Mouse (Mus musculus) embryo, embryonic 11 days (tissue): Measurements from ENCODE around the gene Prr29.
"Not testable (repeated sequence)": the region's sequence is repeated elsewhere in the genome, so short reads cannot be mapped to it uniquely, and the experiment has no call there.

ENCODE experiments used
- DNase-seq: peaks from one replicate; pipeline ENCODE4 v3.0.0-alpha.2; 2015

Prr29 gene

DNA sequence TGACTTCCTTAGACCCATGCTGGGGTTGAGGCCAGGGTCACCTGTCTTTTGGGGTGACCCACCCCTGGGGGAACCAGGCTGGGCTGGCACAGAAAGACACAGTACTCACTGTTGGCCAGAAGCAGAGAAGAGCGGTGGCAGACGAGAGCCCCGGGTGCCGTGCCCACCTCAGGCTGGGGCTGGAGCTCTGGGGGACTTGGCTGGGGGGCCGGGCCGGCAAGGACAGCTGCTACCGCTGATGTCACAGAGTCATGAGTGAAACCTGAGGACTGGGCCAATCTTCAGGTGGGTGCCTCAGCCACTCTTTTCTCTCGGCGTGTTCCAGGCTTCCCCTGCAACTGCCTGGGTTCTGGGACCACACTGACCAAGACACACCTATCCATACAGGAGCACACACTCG, at the start of gene Prr29:
TSS of gene Prr29 (plus strand) at position 107 of the 400 bp plus-strand sequence.
- DNase-seq: no peak

DNA sequence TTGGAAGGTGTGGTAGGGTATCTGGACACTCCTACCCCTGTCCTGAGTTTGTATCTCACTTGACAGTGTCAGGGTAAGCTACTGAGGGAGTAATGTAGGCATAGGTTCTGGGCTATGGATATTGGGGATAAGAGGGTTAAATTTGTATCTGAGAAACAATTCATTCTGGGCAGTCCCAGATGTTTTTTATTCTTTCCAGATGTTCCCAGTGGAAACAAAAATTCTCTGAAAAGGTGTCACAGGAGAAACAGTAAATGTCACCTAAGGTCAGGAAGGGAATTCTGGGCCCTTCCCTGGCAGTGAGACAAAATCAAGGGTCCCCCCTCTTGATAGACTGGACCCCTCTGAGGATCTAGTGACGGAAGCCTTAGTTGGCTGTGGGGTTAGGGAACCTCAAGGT, 48.9 kb upstream of the Prr29 start:
- peak; percentile 41 for DNase-seq

DNA sequence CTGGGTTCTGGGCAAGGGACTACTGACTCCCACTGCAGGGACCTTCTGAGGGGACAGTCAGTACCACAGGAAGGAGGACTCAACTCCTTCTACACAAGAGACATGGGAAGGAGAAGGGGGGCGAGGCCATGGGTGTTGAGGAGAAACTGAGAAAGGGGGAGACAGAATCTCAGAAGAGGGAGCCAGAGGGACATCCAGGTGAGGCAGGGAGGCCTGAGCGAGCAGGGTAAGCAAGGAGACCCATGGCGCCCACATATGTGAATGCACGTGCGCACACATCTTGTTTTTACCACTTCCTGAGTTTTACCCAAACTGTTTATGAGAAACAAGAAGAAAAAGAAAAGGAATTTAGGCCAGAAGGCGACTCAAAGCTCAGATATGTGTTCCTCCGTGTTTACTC, 47.5 kb upstream of the Prr29 start:
- DNase-seq: no peak

DNA sequence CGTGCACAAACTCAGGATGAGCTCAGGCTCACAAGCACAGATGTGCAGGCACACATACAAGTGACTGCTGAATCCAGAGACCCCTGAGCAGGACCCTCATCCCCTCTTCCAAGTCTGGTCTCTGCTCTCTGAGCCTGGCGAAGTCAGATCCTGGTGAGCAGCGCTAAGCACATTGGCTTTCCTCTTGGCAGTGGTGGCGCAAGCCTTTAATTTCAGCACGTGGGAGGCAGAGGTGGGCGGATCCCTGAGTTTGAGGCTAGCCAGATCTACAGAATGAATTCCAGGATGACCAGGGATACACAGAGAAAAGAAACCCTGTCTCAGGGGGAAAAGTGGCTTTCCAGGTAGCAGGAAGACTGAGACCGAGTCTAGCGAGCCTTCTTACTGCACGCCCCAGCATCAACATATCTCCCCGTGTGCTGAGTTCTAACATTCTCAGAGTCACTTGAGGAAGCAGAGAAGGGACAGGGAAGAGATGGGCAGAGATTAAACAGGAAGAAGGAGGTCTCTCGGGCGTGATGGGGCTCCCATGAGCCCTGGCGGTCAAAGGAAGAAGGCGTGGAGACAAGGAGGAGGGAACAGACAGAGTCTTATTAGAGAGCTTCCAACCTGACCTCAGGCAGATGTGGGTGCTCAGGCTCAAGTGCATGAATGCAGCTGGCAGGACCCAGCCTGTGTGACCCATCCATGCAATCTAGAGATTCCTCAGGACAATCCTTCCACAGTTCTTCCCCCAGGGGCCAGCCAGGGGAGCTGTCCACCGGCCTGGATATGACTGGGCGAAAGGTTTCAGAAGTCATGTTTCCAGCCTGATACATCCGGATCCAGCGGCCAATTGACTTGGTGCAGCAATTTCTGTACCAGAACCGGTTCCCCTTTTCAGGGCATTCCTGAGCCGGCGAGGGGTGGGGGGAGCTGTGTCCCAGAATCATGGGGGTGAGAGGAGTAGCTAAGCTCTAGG, 46.6 kb upstream of the Prr29 start:
- no peak for DNase-seq

DNA sequence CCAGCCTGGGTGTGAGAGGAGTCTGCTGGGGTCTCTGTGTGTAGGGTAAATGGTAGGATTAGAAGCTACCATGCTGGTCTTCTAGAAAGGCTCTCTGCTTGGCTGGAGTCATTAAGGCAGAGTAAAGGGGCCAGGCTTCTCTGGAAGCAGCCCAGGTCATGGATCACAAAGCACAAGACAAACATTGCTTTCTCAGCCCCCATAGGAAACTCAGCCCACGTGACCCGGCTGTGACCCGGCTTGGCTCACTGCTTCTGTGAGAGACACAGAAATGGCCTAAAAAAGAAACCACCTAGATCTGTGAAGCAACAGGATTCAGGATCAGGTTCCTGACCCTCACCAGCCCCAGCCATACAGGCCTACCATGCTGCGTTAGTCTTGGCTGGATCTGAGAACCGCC, 40.4 kb upstream of the Prr29 start:
- peak; percentile 33 for DNase-seq

DNA sequence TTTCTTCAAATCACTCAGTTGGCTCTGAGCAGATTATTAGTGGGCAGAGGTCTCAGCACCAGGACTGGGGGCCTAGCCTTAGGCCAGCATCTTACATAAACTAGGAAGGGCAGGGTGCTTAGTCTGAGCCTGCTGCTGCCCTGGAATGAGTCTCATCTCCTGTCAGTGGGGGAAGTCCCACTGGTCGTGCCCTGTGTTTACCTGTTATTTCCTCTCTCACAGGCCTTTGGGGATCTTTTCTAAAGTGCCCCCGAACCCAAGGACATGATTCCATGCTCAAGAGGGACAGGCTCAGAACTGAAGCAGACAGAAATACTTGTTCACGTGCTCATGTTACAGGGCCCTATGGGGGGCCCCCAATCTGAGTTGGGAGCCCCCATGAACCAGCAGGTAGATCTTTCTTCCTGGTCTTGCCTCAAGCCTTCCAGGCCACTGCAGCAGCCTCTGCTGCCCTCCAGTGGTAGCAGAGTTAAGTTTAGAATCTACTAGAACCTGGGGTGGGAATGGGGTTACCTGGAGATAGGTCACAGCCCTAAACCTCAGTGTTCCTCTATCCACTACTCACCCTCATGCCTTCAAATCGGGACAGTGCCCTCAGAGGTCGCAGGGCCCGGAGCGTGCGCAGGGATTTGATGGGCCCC, 39.6 kb upstream of the Prr29 start:
- peak; percentile 76 for DNase-seq

DNA sequence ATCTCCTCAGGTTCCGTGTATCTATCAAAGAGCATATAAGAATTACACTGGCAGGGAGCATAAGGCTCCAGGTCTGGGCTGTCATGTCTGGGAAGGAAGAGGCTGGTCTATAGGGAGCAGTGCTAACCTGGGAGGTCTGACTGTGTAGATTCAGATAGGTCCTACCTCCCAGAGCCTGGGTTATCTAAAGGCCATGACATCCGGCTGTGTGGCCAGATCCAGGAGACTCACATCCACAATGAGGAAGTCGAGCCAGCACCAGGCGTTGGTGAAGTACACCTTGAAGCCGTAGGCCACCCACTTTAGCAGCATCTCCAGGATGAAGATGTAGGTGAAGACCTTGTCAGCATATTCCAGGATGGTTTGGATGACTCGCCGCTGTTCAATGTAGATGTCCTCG, 38.8 kb upstream of the Prr29 start:
- no peak for DNase-seq

DNA sequence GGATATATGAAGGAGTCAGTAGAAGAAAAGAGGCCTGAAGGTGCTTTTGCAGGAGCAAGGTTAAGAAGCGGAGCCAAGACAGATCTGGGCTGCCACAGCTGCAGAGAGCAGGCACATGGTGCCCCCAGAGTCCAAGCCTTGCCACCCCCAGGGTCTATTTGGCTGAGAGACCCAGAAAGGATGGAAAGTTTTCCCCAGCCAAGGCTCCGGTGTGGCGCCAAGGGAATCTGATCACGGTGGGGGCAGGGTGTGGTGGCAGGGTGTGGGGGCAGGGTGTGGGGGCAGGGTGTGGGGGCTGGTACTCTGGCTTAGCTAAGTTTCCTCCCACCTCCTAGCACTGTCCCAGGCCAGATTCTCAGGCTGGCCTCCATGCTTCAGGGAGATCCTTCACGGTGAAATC, 36.8 kb upstream of the Prr29 start:
- DNase-seq: no peak

DNA sequence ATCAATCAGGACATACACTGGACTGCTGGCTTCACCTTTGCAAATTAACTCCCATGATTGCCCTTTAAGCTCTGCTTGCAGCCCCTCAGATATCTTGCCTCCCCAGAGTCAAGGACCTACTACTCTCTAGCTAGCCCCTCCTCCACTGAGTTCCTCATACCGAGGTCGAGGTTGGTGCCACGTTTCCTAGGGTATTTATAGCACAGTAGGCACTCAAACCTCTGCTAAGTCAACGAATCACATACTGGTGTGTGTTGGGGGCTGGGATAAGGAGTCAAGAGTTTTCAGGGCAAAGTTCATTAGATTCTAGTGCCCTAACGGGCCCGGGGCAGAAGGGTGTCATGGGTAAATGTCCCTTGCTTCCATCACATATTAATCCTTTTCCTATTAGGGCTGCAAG, 36.1 kb upstream of the Prr29 start:
- DNase-seq: no peak

DNA sequence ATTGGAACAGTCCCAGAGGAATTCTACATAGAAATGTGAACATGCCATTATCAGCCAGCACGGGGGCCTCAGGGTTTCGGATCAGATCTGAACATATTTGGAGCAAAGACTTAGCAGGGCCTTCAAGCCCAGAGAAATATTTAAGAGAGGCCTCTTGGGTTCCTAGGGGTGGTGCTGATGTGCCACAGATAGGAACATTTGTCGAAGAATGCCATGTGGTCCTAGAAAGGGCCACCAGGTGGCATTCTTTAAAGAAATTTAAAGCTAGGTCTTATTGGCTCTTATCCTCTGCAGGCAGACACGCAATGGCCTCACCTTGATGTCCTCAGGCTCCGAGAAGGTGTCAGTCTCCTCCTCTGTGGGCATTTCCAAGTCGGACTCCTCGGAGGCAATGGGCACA, 35.6 kb upstream of the Prr29 start:
- peak; percentile 58 for DNase-seq

DNA sequence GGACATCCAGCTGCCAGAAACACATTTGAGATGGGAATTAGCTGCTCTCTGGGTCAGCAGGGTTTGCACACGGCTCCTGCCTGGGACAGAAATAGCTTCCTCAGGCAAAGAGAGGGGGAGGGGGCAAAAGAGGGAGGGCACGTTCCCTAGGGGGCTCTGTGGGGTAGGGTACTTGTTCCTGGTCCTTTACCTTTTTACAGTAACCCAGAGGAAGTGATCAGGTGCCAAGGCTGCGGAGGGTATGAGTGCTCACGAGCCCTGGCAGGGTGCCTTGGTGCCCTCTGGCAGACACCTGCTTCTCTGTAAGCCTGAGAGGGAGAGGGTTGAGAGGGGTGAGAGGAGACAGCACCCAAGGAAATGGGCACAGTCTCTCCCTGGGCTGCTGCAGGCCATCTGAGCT, 32.8 kb upstream of the Prr29 start:
- DNase-seq: no peak

DNA sequence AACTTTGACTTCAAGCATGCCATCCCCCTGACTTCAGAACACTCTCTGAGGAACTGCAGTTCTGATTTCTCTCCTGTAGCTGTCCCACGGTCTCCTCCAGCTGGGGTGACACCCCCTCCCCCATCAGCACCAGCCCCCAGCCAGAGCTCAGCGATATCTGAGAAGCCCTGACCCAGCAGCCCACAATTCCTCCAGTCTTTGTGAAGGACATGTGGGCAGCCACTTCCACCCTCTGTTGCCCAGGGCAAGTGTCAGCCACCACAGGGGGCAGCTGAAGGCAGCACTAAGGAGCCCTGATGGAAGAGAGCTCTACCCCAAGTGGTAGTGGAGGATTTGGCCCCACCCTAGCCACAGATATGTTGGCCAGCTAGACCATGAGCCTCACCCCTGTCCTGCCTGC, 31.2 kb upstream of the Prr29 start:
- no peak for DNase-seq

DNA sequence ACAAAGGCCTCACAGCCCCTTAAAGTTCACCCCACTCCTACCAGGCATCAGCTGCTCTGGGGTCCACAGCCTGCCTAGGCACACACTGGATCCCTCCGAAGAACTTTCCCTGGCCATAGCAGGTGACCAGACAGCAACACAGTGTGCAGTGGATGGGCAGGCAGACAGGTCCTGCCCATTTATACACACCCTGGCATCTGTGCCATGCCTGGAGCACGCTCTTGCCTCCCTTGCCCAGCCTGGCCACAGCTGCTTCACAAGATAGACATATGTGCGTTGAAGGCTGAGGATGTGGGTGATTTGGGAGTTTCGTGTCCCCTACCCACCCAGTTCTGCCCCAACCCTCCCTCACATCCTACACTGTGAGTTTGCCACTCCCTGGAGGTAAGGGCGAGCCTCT, 27.2 kb upstream of the Prr29 start:
- DNase-seq: no peak

DNA sequence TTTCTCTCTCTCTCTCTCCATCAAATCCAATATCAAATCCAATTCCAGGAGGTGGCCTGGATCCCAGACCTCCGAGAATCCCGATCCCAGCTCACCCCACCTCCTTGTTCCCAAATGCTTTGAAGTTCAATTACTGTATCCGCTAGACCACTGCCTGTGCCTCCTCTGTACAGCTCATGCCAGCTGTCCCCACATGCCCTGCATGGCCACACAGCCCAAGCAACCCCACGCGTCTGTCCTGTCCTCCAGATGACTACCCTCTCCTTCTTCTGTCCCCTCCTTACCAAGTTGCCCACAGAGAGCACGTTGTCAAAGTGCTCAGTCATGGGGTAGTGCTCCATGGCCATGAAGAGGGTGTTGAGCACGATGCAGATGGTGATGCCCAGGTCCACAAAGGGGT, 26.4 kb upstream of the Prr29 start:
- no peak for DNase-seq

DNA sequence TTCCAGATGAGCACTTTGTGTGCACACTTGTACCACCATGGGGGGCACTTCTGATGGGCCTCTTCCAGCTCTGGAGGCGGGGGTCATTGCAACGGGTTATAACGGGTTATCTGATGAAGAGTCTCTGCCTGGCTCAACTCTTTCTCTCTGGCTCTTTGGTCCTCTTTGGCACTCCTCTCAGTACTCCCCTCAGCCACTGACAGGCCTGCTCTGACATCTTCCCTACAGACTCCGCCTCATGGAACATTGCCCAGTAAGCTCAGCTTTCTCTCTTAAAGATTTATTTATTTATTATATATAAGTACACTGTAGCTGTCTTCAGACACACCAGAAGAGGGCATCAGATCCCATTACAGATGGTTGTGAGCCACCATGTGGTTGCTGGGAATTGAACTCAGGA, 25.9 kb upstream of the Prr29 start:
- not testable (repeated sequence) for DNase-seq

DNA sequence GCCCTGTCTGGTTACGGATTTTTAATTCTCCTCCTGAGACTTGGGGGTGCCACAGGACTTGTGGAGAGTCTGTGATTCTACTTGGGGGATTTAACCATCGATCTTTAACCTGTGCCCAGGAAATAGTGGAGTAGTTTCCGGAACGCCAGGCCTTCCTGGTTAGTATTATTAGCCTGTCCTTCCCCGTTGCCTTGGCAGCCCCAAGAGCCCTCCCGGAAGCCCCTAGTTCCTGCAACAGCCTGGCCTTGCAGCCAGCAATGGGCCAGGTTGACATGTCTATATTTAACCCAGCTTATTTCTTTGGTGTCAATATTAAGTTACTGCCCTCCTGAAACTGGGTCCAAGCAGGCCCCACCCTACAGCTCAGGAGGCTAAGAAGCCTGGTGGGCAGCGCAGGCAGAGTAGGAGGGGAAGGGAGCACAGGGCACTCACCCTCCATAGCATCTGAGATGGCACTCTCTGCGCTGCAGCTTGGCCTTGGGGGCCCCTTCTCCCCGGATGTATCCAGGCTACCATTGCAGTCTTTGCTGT, 24.2 kb upstream of the Prr29 start:
- DNase-seq: no peak

DNA sequence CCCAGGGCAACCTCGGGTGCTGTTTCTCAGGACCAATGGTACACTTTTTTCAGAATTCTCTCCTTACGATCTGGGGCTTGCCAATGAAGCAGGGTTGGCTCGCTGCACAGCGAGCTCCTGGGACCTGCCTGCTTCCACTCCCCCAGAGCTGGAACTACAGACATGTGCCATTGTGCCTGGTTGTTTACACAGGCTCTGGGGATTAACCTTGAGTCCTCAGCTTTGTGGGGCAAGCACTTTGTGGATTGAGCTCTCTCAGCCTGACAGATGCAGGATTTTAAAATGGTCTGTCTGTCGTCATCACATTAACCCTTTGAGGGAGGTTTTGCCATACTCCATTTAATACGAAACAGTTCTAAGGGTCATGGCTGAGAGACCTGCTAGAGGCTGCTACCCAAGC, 20.4 kb upstream of the Prr29 start:
- DNase-seq: no peak

DNA sequence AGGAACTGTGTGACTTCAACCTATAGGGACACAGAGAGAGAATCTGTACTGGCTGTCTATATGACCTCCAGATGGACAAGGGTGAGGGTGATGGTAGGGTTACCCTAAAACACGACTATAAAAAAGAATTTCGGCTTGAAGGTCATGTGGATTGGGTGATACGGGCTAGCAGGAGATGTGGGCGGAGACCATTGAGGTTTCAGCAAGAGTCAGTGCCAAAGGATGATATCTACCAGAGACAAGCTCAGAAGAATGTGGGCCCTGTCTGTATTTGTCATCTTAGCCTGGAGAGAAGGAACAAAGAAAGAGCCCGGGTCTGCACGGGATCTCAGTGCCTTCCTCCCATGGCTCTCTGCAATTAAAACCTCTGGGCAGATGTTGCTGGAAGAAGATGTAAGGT, 15.5 kb upstream of the Prr29 start:
- DNase-seq: no peak

DNA sequence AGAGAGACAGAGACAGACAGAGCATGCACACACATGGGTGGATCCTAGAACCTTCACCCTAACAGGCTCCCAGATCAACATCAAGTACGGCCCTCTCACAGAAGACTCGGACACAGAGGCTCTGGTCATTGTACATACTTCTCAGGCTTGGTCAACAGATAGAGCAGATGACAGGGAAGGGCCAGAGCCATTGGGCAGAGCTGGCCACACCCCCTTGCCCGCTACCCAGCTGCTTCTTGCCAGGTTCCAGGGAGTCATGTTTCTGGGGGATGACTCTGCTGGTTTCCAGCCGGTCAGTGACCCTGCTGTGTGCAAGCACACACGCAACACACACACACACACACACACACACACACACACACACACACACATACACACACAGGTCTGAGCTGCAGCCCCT, 14.4 kb upstream of the Prr29 start:
- DNase-seq: no peak

DNA sequence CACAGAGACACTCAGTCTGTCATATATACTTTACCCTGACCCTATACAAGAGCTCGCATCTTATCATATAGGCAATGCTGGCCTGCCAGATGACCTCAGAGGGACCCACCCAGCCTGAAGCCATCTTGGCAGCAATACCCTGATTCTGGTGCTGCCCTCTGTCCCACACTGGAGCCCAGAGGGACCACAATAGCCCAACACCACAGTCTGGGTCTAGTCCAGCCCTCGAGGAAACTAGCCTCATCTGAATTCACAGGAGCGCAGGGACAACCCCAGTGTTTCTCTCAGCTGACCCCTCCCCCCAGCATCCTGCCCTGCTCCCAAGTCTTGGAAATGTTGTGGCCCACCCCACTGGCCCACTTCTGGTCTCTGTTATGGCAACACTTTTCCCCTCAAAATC, 14.0 kb upstream of the Prr29 start:
- DNase-seq: no peak

DNA sequence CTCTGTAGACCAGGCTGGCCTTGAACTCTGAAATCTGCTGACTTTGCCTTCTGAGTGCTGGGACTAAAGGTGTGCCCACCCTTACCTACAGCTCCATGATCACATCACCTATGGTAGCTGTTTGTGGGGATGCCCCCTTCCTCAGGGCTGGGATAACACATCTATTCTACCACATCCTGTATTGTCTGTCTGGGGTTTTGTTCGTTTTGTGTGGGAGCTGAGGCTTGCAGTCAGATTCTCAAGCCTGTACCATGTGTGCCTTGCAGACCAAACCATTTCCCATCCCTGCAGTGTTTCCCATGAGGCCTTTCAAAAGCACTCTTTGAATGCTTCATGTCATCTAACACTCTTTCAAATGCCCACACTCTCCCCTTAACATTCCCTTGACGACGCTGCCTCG, 13.3 kb upstream of the Prr29 start:
- DNase-seq: no peak

DNA sequence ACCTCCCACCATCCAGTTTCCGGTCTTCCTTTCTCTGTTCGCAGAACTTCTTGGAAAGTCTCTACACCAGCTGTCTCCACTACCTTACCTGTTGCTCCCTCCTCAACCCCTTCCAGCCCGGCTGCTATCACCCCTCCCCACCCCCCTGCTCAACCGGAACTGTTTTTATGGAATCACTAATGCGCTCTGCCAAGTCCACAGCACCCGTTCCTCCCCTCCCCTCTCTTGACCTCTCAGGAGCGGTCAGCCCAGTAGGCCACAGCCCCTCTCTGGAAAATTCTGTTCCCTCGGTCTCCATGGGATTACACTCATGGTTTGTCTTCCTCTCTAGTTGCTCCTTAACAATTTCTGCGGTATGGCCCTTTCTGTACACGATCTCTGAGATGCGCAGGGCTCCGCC, 12.1 kb upstream of the Prr29 start, which contains the start of gene Scn4a:
TSS of gene Scn4a (minus strand) at position 101 of the 400 bp plus-strand sequence.
- no peak for DNase-seq

DNA sequence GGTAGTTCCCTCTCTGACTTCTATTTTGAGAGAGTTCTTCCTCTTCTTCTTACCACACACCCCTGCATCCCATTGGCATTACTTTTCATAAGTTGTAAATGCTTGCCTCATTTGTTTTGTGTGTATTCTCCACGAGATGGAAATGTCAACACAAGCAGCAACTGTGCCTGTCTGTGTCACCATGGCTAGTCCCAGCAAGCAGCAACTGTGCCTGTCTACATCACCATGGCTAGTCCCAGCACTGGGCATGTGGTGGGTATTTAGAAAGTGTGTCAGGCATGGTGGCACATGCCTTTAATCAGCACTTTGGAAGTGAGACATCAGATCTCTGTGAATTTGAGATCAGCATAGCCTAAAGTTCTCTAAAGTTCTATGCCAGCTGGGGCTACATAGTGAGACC, 11.1 kb upstream of the Prr29 start:
- no peak for DNase-seq
